Mouse (Mus musculus): Measurements from ENCODE around the gene Mad1l1.

GRCm38 (mm10) chr5:140264825-140265575, 56.4 kb downstream of the Mad1l1 start:
- TF ChIP-seq POLR2A (IDR thresholded peaks at IDR 0.05; ENCODE audit: extremely low read depth, insufficient read depth, low read length), result no peak
- TF ChIP-seq CTCF (IDR thresholded peaks at IDR 0.05; ENCODE audit: low read depth, low read length), result no peak

Measured in liver, adult 2 months (tissue).